Comparison of ENCODE assay signal across 8 mouse cellular contexts in the genomic region with DNA sequence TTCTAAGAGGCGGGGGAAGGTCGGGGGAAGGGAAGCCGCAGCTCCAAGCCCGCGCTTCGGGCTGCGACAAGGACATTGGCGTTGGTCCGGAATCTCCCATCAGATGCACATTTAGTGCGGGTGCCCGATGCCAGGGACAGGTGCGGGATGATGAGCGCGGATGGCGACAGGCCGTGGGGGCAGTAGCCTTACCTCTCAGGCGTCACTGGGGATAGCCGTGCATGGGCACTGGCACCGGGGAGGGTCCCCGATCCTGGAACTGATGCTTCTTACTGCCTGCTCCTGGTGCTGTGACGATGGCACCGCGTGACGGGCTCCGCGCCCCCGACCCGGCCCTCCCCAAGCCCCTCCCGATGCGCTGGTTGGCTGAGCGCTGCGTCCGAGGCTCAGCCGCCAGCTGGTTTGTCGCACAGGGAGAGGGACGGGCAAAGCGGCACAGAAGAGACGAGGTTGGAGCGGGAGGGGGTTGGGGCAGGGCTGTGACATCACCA. TPM values are rescaled to one million over a fixed set of nuclear protein-coding genes. Genes with fewer than 3 reads are reported as not detected.
A peak's percentile ranks its signal among the peaks of the same experiment; 100 is the strongest.
DNase-seq lines count a peak whose midpoint lies in the region; ATAC-seq and TF ChIP-seq lines count a peak whose summit lies in the region.

A gene (minus strand): TSS at position 381 of the 491 bp plus-strand sequence.

- DNase-seq in adrenal gland, postnatal 14 days: peak; percentile 74
- peak; percentile 36 for DNase-seq in heart, postnatal 4 days
- DNase-seq in left cerebral cortex, adult 8-10 months (ENCODE audit: low spot score in 2 of 2): peak; percentile 74 to 95
- DNase-seq in thymus, postnatal 36 days: no peak
- DNase-seq in gastrocnemius, postnatal 14 days: no peak

- intact Hi-C loops in gastrocnemius, postnatal 14 days (cut with DNase I; ENCODE audit: low total_unique reads): no loop called here

- no peaks in the 10 kb centered on the region for H3K36me3 ChIP-seq in E14TG2a.4 (ENCODE audit: insufficient read depth, low read length)
- H3K36me3 ChIP-seq in embryonic facial prominence, embryonic 13.5 days: no peaks in the 10 kb centered on the region
- no peaks in the 10 kb centered on the region for H3K36me3 ChIP-seq in midbrain, embryonic 16.5 days (ENCODE audit: control insufficient read depth, insufficient read depth, low read length)

- no peaks in the 10 kb centered on the region; the same call in 1 of the 2 replicates for H3K9me3 ChIP-seq in E14TG2a.4 (ENCODE audit: low read length)
- no peaks in the 10 kb centered on the region for H3K9me3 ChIP-seq in embryonic facial prominence, embryonic 13.5 days
- no peaks in the 10 kb centered on the region for H3K9me3 ChIP-seq in midbrain, embryonic 16.5 days (replicated peaks; ENCODE audit: control insufficient read depth, low read length, poor library complexity, severe bottlenecking)

- under 1% methylated on average over 39 of the region's 39 CpGs for WGBS in embryonic facial prominence, embryonic 13.5 days
- WGBS in midbrain, embryonic 16.5 days: 1% methylated on average over 38 of the region's 39 CpGs

- TF ChIP-seq CTCF in E14TG2a.4 (conservative IDR thresholded peaks at IDR 0.05; ENCODE audit: low read length): no peak

- peak within 1 kb of the TSS; percentile 77 for H3K4me3 ChIP-seq in E14TG2a.4 (replicated peaks; ENCODE audit: low read length)
- peak within 1 kb of the TSS; percentile 61 for H3K4me3 ChIP-seq in embryonic facial prominence, embryonic 13.5 days
- H3K4me3 ChIP-seq in midbrain, embryonic 16.5 days (ENCODE audit: low read depth, low read length): peak within 1 kb of the TSS; percentile 84

- H3K4me1 ChIP-seq in E14TG2a.4 (replicated peaks; ENCODE audit: low read depth, low read length): peaks cover 31% of the 10 kb centered on the region
- H3K4me1 ChIP-seq in embryonic facial prominence, embryonic 13.5 days: peaks cover 21% of the 10 kb centered on the region
- H3K4me1 ChIP-seq in midbrain, embryonic 16.5 days (ENCODE audit: control insufficient read depth, insufficient read depth, low read length): peaks cover 20% of the 10 kb centered on the region

- ATAC-seq in embryonic facial prominence, embryonic 13.5 days (ENCODE audit: insufficient number of reproducible peaks, insufficient read depth, low FRiP score, low TSS enrichment, low read depth): peak; percentile 71
- peak; percentile 93 for ATAC-seq in midbrain, embryonic 16.5 days

- peak within 1 kb of the TSS; percentile 75 for H3K9ac ChIP-seq in embryonic facial prominence, embryonic 13.5 days
- H3K9ac ChIP-seq in midbrain, embryonic 16.5 days (ENCODE audit: low read depth, low read length): peak within 1 kb of the TSS; percentile 86

- peaks cover 81% of the 10 kb centered on the region for H3K27me3 ChIP-seq in E14TG2a.4 (ENCODE audit: insufficient read depth, low read length)
- H3K27me3 ChIP-seq in embryonic facial prominence, embryonic 13.5 days: peaks cover 52% of the 10 kb centered on the region
- H3K27me3 ChIP-seq in midbrain, embryonic 16.5 days (ENCODE audit: control insufficient read depth, insufficient read depth, low read depth, low read length): no peaks in the 10 kb centered on the region

- 0 out of 2 replicates have a peak within 1 kb of the TSS, but pooled peaks have one; percentile 7 for H3K27ac ChIP-seq in embryonic facial prominence, embryonic 13.5 days
- H3K27ac ChIP-seq in midbrain, embryonic 16.5 days (ENCODE audit: low read length): peak within 1 kb of the TSS; percentile 95

- H3K4me2 ChIP-seq in embryonic facial prominence, embryonic 13.5 days: peak within 1 kb of the TSS; percentile 99
- H3K4me2 ChIP-seq in midbrain, embryonic 16.5 days (ENCODE audit: low read length): peak within 1 kb of the TSS; percentile 87

RNA-seq across cellular contexts. Expression of the gene that starts here (rescaled TPM):
- 18.5 and 25.5 TPM in 2 replicates for total RNA-seq in adrenal gland, postnatal 14 days (2021)
- 24.6 and 27.0 TPM in 2 replicates for polyA plus RNA-seq in embryonic facial prominence, embryonic 13.5 days (2015; fragmentation: Nextera tagmentation; extraction: Ambion mirVana)
- 1 to 10 TPM; 6.2 to 7.5 TPM for total RNA-seq in heart, postnatal 4 days (2021)
- total RNA-seq in left cerebral cortex, adult 8-10 months (2022): 100 to 1,000 TPM; 755 to 840 (median 807) TPM
- polyA plus RNA-seq in midbrain, embryonic 16.5 days (2015; fragmentation: Nextera tagmentation; extraction: Ambion mirVana): 514 and 519 TPM in 2 replicates
- total RNA-seq in gastrocnemius, postnatal 14 days (2021): 1 to 10 TPM; 1.4 to 5.7 TPM

Comparison
In these comparisons a context has a peak if more than half of its experiments do, and no peak if none do; other contexts are left out.
1. RNA of the gene that starts here (total RNA-seq): 755 to 840 TPM in left cerebral cortex, adult 8-10 months; 18.5 to 25.5 TPM in adrenal gland, postnatal 14 days, 6.2 to 7.5 TPM in heart, postnatal 4 days and 1.4 to 5.7 TPM in gastrocnemius, postnatal 14 days; every median in the first group is over 10 times any median in the second.
2. RNA of the gene that starts here (polyA plus RNA-seq): 514 to 519 TPM in midbrain, embryonic 16.5 days; 24.6 to 27.0 TPM in embryonic facial prominence, embryonic 13.5 days; every median in the first group is over 10 times any median in the second.
3. DNase-seq: peak in adrenal gland, postnatal 14 days (single experiment), heart, postnatal 4 days (single experiment) and left cerebral cortex, adult 8-10 months (2 of 2); none in thymus, postnatal 36 days (0 of 2) and gastrocnemius, postnatal 14 days (single experiment).
4. Peak in every context shown above with its lines, with median percentiles within 50 percentile points of each other: H3K4me3 ChIP-seq.